Mouse (Mus musculus): ENCODE measurements around the gene Acsf3. TPM values are rescaled to one million over a fixed set of nuclear protein-coding genes. Genes with fewer than 3 reads are reported as not detected.

Acsf3 gene
- total and polyA plus RNA-seq, 3 experiments = 40.4 to 44.4 (median 42.3) TPM

DNA sequence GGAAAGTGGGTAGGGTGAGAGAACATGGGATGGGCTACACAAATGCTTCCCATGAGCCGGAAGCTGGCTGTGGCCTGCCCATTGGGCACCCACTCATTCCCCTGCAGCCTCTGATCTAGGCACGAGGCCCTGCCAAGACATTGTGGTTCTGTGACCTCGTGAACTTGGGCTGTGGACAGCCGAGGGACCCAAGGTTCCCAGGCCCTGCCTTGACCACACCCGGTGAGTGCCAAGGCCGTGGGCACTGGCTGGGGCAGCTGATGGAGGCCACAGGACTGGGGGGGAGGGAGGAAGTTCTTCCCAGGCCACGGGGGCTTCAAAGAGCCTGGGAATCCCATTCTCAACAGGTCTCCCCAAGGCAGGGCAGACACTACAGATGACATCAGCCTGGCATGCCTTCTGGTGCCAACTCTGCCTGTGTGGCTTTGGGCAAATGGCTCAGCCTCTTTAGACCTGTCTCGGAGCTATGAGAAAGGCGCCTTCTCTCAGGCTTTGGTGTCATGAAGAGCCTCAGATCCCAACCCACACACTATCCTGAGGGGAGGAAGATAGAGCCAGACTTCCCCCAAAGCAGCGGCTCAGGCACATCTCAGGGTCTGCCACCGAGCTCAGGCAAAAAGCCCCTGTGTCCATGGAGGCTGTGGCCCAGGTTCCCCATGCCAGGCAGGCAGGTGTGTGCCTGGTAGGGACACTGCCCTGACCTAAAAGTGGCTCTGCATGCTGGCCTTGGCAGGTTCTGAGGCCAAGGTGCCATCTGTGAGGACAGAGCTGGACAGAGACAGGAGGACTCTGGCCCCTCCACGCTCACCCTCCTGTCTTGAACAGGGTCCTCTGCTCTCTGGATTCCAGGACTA lies 76.6 kb downstream of the Acsf3 start:
- DNase-seq = peak; percentile 77

DNA sequence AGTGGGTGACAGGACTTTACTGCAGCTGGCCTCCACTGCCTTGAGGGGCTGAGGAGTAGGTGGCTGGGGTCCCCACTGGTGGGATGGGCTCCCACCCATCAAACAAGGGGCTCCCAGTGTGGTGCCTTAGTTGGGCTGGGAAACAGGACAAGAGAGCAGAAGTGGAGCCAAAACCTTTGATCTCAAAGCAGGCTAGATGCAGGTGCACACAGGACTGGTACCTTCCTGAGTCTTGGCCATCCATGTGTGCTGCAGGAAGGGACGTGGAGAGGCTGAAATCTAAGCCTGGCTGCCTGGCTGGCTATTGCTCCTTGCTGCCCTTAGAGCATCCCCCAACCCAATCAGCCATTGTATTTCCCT lies 77.2 kb downstream of the Acsf3 start:
- no peak for DNase-seq

DNA sequence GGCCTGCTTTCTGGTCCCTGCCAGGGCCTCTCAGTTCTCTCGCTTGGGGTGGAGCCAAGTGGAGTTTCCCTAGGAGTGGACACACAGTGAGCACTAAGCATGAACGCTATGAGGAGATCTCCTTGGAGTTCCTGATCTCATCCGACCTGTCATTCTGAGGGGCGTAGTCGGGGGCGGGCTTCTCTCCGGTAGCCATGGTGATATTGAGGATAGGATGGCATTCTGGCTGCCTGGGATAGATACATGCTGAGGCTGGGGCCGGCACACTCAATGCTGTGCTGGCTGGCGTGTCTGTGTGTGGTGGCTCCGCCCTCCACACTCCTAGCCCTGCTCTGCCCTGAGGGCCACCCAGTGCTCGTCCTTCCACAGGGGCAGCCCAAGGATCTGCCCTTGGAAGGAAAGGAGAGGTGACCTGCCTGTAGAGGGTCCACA lies 78.1 kb downstream of the Acsf3 start:
- peak; percentile 30 for DNase-seq

DNA sequence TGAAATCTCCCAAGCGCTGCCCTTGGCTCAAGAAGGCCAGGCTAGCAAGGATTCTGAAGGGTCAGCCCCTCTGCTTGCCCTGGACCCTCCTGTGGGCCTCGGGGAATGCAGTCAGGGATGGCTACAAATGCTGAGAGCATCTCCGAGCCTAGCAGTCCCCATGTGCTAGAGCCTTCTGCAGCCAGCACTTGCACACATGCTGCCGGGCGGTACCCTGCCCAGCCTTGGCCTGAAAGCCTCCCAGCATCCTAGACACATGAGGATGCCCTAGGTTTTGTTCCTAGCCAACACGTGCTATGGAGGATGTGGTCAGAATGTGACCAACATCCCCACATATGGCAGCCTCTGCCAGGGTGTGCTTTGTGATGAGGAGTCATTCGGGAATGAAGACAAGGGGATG lies 79.1 kb downstream of the Acsf3 start:
- DNase-seq = no peak

DNA sequence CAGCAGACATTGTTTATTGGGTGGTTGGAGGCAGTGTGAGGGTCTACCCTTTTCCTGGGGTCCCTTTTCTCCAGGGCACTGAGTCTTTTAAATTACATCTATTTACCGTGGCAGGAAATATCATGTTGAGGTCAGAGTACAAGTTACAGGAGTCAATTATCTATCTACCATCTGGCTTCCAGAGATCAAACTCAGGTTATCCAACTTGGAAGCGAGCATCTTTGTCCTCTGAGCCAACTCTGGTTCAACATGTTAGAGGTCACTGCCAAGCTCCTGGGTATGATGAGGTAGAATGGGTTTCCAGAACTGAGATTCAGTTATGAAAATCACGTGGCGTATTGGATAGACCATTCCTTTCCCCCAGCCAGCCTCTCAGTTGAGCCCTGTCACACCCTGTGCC lies 79.8 kb downstream of the Acsf3 start:
- DNase-seq = no peak

DNA sequence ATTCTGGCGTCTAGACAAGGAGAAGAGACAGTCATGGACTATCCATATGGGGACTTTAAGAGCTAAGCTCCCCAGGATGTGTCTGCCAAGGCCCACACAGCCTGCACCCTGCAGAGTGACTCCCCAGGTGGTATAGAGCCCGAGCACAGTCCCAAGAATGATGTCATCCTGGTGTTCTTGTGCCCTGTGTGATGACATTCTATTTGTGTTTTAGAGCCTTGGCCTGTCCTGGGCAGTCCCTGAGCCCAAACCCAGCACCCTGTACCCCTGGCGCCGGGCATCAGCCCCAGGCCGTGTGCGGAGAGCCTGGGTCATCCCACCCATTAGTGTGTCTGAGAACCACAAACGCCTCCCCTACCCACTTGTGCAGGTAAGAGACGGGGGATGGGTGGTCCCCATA lies 81.0 kb downstream of the Acsf3 start:
- no peak for DNase-seq

DNA sequence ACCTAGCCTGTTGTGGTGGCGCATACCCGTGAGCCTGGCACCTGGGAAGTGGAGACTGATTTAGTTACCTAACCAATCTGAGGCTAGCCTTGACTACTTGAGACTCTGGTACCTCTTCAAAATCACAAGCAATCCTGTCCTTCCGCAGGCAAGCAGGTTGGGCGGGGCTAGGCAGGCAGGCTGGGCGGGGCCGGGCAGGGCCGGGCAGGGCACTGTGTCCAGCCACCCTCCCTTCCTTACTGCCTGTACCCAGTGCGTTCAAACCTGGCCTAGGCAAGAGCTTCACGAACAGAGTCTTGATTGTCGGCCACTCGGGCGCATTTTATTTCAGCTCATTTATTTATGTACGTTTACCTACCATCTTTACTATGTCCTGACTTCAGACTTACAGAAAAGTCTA lies 84.6 kb downstream of the Acsf3 start:
- no peak for DNase-seq

DNA sequence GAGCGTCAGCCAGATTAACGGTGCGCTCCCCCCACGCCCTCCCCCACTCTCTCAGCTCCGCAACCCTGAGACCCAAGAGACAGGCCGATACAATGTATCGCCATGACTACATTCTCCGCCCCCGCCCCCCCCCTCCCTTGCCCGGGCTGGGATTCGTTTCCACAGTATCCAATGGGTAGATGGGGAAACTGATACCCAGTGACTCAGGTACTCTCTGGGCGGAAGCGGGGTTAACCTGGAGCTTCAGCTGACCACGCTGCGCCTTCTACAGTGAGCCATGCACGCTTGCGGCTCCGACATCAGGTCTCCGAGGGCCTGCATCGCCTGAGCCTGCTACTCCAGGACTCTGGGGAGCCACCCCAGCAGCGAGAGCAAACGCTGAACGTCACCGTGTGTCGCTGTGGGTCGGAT lies 89.4 kb downstream of the Acsf3 start:
- DNase-seq = no peak

DNA sequence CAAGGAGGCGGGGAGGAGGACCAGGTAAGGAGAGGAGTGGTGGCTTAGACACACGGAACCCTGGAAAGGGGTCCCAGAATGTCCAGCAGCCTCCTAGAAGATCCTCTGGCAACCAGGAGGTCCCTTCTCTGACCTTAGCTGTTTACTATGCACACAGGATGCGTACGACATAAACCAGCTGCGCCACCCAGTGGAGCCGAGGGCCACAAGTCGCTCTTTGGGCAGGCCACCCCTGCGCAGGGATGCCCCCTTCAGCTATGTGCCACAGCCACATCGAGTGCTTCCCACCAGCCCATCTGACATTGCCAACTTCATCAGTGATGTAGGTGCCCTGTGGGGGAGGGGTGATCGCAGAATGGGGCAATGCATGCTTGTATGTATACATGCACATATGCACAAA lies 90.2 kb downstream of the Acsf3 start:
- DNase-seq = no peak

DNA sequence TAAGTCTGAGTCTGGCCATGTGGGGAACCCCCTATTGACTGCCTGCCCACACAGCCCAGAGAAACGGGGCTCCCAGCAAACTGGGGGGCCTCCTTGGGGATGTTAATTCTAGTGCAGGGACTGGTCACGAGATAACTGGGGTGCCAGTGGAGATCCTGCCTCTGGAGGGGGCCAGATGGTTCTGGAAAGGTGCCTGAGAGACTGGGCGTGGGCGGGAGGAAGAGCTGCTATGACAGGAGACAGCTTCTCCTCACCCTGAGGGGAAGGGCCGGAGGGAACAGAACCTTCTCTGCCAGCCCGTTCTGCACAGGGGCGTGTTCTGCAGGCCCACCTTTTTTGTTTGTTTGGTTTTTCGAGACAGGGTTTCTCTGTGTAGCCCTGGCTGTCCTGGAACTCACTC lies 90.9 kb downstream of the Acsf3 start:
- no peak for DNase-seq

Other genes starting within 250 kb of the Acsf3 start
- 10 to 100 TPM; 15.1 to 26.4 TPM for gene Piezo1, start 224.2 kb upstream of the Acsf3 start, total RNA-seq (2021)
- 47.5 and 64.7 TPM in 2 replicates for gene Piezo1, start 224.2 kb upstream of the Acsf3 start, polyA plus RNA-seq (2012; rRNA removed)
- gene Cdt1, start 207.5 kb upstream of the Acsf3 start, total RNA-seq (2021) = 1 to 10 TPM; 5.0 to 7.0 TPM
- 19.9 and 22.4 TPM in 2 replicates for gene Cdt1, start 207.5 kb upstream of the Acsf3 start, polyA plus RNA-seq (2012; rRNA removed)
- 100 to 1,000 TPM in 1 of 2 experiments, 10 to 100 TPM in 1; 56.2 to 106 TPM for gene Aprt, start 198.6 kb upstream of the Acsf3 start, total RNA-seq (2021)
- 161 and 176 TPM in 2 replicates for gene Aprt, start 198.6 kb upstream of the Acsf3 start, polyA plus RNA-seq (2012; rRNA removed)
- 1 to 10 TPM; 6.0 to 7.8 TPM for gene Galns, start 164.0 kb upstream of the Acsf3 start, total RNA-seq (2021)
- 6.8 and 8.0 TPM in 2 replicates for gene Galns, start 164.0 kb upstream of the Acsf3 start, polyA plus RNA-seq (2012; rRNA removed)
- 10 to 100 TPM; 53.8 to 55.5 TPM for gene Trappc2l, start 163.8 kb upstream of the Acsf3 start, total RNA-seq (2021)
- 159 and 161 TPM in 2 replicates for gene Trappc2l, start 163.8 kb upstream of the Acsf3 start, polyA plus RNA-seq (2012; rRNA removed)
- not detected for gene Pabpn1l, start 152.7 kb upstream of the Acsf3 start, total RNA-seq (2021)
- not detected in 2 replicates for gene Pabpn1l, start 152.7 kb upstream of the Acsf3 start, polyA plus RNA-seq (2012; rRNA removed)
- gene Cbfa2t3, start 76.4 kb upstream of the Acsf3 start, total RNA-seq (2021) = 10 to 100 TPM; 13.9 to 16.2 TPM
- 19.3 and 20.3 TPM in 2 replicates for gene Cbfa2t3, start 76.4 kb upstream of the Acsf3 start, polyA plus RNA-seq (2012; rRNA removed)
- gene Cdh15, start 72.5 kb downstream of the Acsf3 start, total RNA-seq (2021) = under 1 TPM; 0.79 to 0.95 TPM
- gene Cdh15, start 72.5 kb downstream of the Acsf3 start, polyA plus RNA-seq (2012; rRNA removed) = 0.72 and 0.79 TPM in 2 replicates

Data from adrenal gland, adult 2 months (tissue).